Mouse (Mus musculus): ENCODE data around the gene Cyb5d2. TPM values are rescaled to one million over a fixed set of nuclear protein-coding genes. Genes with fewer than 3 reads are reported as not detected.
"Not testable (repeated sequence)": the region's sequence is repeated elsewhere in the genome, so short reads cannot be mapped to it uniquely, and the experiment has no call there.

Gene Cyb5d2
- polyA plus RNA-seq, 1 experiment from 2014 or later = 5.7 TPM

GRCm38 (mm10) chr11:72737517-72737916 lies 58.4 kb downstream of the Cyb5d2 start:
- not testable (repeated sequence) for ATAC-seq (ENCODE audit: low FRiP score, low TSS enrichment)

GRCm38 (mm10) chr11:72736320-72736719 lies 59.6 kb downstream of the Cyb5d2 start:
- Histone ChIP-seq H3K9me3 (ENCODE audit: control insufficient read depth, low read length) (no peaks in the 10 kb centered on the region), H3K36me3 (ENCODE audit: control insufficient read depth, insufficient read depth, low read length) (peaks cover 70% of the 10 kb centered on the region), H3K9ac (replicated peaks; ENCODE audit: low read length) (no peak overlapping the region), H3K27ac (replicated peaks; ENCODE audit: low read depth, low read length) (no peak overlapping the region), H3K4me2 (ENCODE audit: low read length) (no peak overlapping the region), H3K27me3 (ENCODE audit: control insufficient read depth, insufficient read depth, low read length) (no peaks in the 10 kb centered on the region), H3K4me1 (ENCODE audit: control insufficient read depth, insufficient read depth, low read length) (no peaks in the 10 kb centered on the region), H3K4me3 (replicated peaks; ENCODE audit: low read depth, low read length) (no peak overlapping the region)
- 69% methylated on average over 1 of the region's 1 CpGs for WGBS
- ATAC-seq (ENCODE audit: low FRiP score, low TSS enrichment) (no peak), DNase-seq (no peak)

More at GRCm38 (mm10) chr11:72737517-72737916, 58.4 kb downstream of the Cyb5d2 start:
- not testable (repeated sequence) for H3K9ac ChIP-seq (replicated peaks; ENCODE audit: low read length); H3K4me1 ChIP-seq (ENCODE audit: control insufficient read depth, insufficient read depth, low read length); H3K4me2 ChIP-seq (ENCODE audit: low read length); H3K27me3 ChIP-seq (ENCODE audit: control insufficient read depth, insufficient read depth, low read length); H3K9me3 ChIP-seq (ENCODE audit: control insufficient read depth, low read length); H3K27ac ChIP-seq (replicated peaks; ENCODE audit: low read depth, low read length); H3K4me3 ChIP-seq (replicated peaks; ENCODE audit: low read depth, low read length)
- DNase-seq = peak; percentile 37
- H3K36me3 ChIP-seq (ENCODE audit: control insufficient read depth, insufficient read depth, low read length) = peaks cover 62% of the 10 kb centered on the region
- 95% methylated on average over 5 of the region's 5 CpGs for WGBS

- peaks cover 70% of the 10 kb centered on the region for H3K36me3 ChIP-seq (ENCODE audit: control insufficient read depth, insufficient read depth, low read length)
Measured at GRCm38 (mm10) chr11:72735519-72735860, 60.5 kb downstream of the Cyb5d2 start.

GRCm38 (mm10) chr11:72734840-72735518 lies 61.0 kb downstream of the Cyb5d2 start:
- Histone ChIP-seq H3K4me2 (ENCODE audit: low read length) (no peak overlapping the region), H3K9me3 (ENCODE audit: control insufficient read depth, low read length) (no peaks in the 10 kb centered on the region), H3K4me1 (ENCODE audit: control insufficient read depth, insufficient read depth, low read length) (no peaks in the 10 kb centered on the region), H3K27ac (replicated peaks; ENCODE audit: low read depth, low read length) (no peak overlapping the region), H3K9ac (replicated peaks; ENCODE audit: low read length) (no peak overlapping the region), H3K27me3 (ENCODE audit: control insufficient read depth, insufficient read depth, low read length) (no peaks in the 10 kb centered on the region), H3K4me3 (replicated peaks; ENCODE audit: low read depth, low read length) (no peak overlapping the region), H3K36me3 (ENCODE audit: control insufficient read depth, insufficient read depth, low read length) (peaks cover 70% of the 10 kb centered on the region)
- 87% methylated on average over 4 of the region's 4 CpGs for WGBS
- no peak for ATAC-seq (ENCODE audit: low FRiP score, low TSS enrichment)
- DNase-seq = peak; percentile 4

More at GRCm38 (mm10) chr11:72735519-72735860, 60.5 kb downstream of the Cyb5d2 start:
- no peak overlapping the region for H3K9ac ChIP-seq (replicated peaks; ENCODE audit: low read length)
- no peak overlapping the region for H3K4me2 ChIP-seq (ENCODE audit: low read length)
- DNase-seq (no peak), ATAC-seq (ENCODE audit: low FRiP score, low TSS enrichment) (no peak)
- no peaks in the 10 kb centered on the region for H3K9me3 ChIP-seq (ENCODE audit: control insufficient read depth, low read length)
- WGBS = 78% methylated on average over 2 of the region's 2 CpGs
- no peaks in the 10 kb centered on the region for H3K27me3 ChIP-seq (ENCODE audit: control insufficient read depth, insufficient read depth, low read length)
- H3K4me3 ChIP-seq (replicated peaks; ENCODE audit: low read depth, low read length) = no peak overlapping the region
- H3K27ac ChIP-seq (replicated peaks; ENCODE audit: low read depth, low read length) = no peak overlapping the region
- H3K4me1 ChIP-seq (ENCODE audit: control insufficient read depth, insufficient read depth, low read length) = no peaks in the 10 kb centered on the region

- WGBS = 93% methylated on average over 3 of the region's 3 CpGs
- Histone ChIP-seq H3K9me3 (ENCODE audit: control insufficient read depth, low read length) (no peaks in the 10 kb centered on the region), H3K27ac (replicated peaks; ENCODE audit: low read depth, low read length) (no peak overlapping the region), H3K4me3 (replicated peaks; ENCODE audit: low read depth, low read length) (no peak overlapping the region), H3K36me3 (ENCODE audit: control insufficient read depth, insufficient read depth, low read length) (peaks cover 70% of the 10 kb centered on the region), H3K27me3 (ENCODE audit: control insufficient read depth, insufficient read depth, low read length) (no peaks in the 10 kb centered on the region), H3K9ac (replicated peaks; ENCODE audit: low read length) (no peak overlapping the region), H3K4me1 (ENCODE audit: control insufficient read depth, insufficient read depth, low read length) (no peaks in the 10 kb centered on the region), H3K4me2 (ENCODE audit: low read length) (no peak overlapping the region)
- ATAC-seq (ENCODE audit: low FRiP score, low TSS enrichment) (no peak), DNase-seq (no peak)
Measured at GRCm38 (mm10) chr11:72733736-72734135, 62.2 kb downstream of the Cyb5d2 start.

Other genes starting within 250 kb of the Cyb5d2 start
- 0.11 TPM in 1 of 2 replicates, not detected in the other for gene Spns3, start 245.6 kb downstream of the Cyb5d2 start, polyA plus RNA-seq (2014; fragmentation: Nextera tagmentation; extraction: Ambion mirVana)
- gene Ube2g1, start 188.9 kb downstream of the Cyb5d2 start, polyA plus RNA-seq (2014; fragmentation: Nextera tagmentation; extraction: Ambion mirVana) = 87.2 and 111 TPM in 2 replicates
- gene Ankfy1, start 106.1 kb downstream of the Cyb5d2 start, polyA plus RNA-seq (2014; fragmentation: Nextera tagmentation; extraction: Ambion mirVana) = 26.7 and 40.0 TPM in 2 replicates
- 18.0 and 19.8 TPM in 2 replicates for gene Zzef1, start 84 bp upstream of the Cyb5d2 start, polyA plus RNA-seq (2014; fragmentation: Nextera tagmentation; extraction: Ambion mirVana)
- 0.55 and 0.91 TPM in 2 replicates for gene Atp2a3, start 165.0 kb upstream of the Cyb5d2 start, polyA plus RNA-seq (2014; fragmentation: Nextera tagmentation; extraction: Ambion mirVana)
- gene P2rx1, start 203.0 kb upstream of the Cyb5d2 start, polyA plus RNA-seq (2014; fragmentation: Nextera tagmentation; extraction: Ambion mirVana) = 0.36 and 0.41 TPM in 2 replicates
- gene Camkk1, start 222.9 kb upstream of the Cyb5d2 start, polyA plus RNA-seq (2014; fragmentation: Nextera tagmentation; extraction: Ambion mirVana) = 11.0 and 16.6 TPM in 2 replicates